Mouse (Mus musculus) T-helper 17 cell (primary cell): ENCODE results near the gene Rassf6.

Experiments used
- in situ Hi-C, 2 experiments: fragments of 300-600 bp; cut with MboI, MseI; formaldehyde crosslinking; loops; 1 replicate in 1 of 2; 2 replicates in 1 of 2; pipeline ENCODE4 v1.15.1; 2025; ENCODE audit warnings: high pct_unique_total_duplicates in 2 of 2

Rassf6 gene

GRCm38 (mm10) chr5:90624708-90625425 lies 15.6 kb downstream of the Rassf6 start:
- in situ Hi-C loops = no loop called here

DNA sequence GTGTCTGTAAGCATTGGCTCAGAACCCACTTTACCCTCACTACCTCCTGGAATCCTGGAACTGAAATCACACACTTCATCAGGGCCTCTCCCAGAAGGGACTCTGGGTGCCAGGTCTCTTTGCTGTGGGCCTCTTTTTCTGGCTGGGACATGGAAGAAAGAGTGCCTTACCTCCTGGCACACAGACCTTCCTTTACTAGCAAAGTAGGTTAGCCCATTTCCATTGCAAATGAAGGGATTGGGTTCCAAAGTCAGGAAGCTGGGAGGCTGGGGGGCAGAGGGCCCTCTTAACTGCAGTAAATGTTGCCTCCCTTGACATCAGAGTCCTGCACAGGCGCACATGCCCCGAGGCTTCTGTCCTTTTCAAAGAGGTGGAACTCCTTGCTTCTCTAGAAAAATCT lies 17.2 kb downstream of the Rassf6 start:
- in situ Hi-C loops = no loop called here

GRCm38 (mm10) chr5:90621726-90622125 lies 18.7 kb downstream of the Rassf6 start:
- in situ Hi-C loops = no loop called here

DNA sequence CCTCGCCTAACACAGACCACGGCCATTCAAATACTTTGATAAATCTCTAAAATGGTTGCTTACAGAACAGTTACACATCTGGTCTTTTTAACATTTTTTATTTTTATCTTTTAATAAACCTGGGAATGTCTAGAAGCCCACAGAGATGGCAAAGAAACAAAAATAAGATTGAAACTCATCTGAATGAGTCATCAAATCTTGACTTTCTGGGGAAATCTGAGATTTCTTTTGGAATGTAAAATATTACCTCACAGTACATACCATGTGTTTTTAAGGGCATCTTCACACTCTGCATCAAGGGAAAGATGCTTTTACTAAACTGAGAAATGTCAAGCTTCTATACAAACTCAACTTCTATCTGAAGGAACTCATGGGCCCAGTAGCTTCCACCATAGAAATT lies 19.1 kb downstream of the Rassf6 start:
- in situ Hi-C loops = no loop called here

- in situ Hi-C loops = no loop called here
These were observed 22.6 kb downstream of the Rassf6 start for GRCm38 (mm10) chr5:90617859-90618258.

GRCm38 (mm10) chr5:90612751-90613150 lies 27.7 kb downstream of the Rassf6 start:
- in situ Hi-C loops = loop anchor here in 1 of 2 experiments (5.0 kb wide), 1 partner anchor 40 kb away; no protein-coding TSS in a partner anchor

DNA sequence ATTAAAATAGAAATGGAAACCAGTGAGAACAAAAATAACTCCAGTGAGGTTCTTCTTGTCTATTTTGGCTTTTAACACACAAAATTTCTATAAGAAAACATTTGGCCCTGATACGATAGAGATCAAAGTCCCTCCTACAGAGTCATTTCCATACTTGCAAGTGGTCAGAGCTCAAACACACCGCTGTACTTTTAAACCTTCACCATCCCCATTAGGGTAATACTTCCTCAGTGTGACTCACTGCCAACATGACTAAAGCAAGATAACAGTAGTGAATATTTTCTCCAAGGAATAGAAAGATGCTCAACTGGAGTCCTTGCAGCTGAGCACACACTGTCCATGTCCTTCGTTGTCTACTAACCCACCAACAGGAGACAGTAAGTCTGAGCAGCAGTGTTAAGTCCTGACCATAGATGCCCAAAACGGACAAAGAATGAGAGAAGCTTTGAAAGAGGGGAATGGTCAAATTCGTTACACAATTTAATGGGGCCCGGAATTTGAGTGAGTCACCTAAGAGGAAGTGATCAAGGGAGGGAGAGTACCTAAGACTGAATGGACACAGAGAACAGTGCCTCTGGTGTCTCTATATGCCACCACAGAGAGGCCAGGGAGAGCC lies 28.4 kb downstream of the Rassf6 start:
- in situ Hi-C loops = loop anchor here in 1 of 2 experiments (5.0 kb wide), 1 partner anchor 40 kb away; no protein-coding TSS in a partner anchor

DNA sequence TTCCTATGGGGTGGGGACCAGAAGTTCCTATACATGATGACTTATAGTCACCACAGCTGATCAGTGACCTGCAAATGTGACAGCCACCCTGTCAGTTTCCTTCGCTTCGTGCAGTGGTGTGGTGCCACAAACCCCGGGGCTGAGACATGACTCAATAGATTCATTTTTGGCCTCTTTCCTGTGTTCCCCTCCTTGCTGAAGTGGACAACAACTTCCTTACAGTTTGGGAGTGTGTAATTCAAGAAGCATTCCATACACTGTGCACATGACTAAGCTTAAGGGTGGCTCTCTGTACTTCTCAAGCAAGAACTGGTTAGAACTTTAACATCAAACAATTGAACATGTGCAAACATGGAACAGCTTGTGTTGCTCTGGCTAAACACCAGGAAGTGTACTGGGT lies 29.1 kb downstream of the Rassf6 start:
- in situ Hi-C loops = loop anchor here in 1 of 2 experiments (5.0 kb wide), 1 partner anchor 41 kb away; no protein-coding TSS in a partner anchor

DNA sequence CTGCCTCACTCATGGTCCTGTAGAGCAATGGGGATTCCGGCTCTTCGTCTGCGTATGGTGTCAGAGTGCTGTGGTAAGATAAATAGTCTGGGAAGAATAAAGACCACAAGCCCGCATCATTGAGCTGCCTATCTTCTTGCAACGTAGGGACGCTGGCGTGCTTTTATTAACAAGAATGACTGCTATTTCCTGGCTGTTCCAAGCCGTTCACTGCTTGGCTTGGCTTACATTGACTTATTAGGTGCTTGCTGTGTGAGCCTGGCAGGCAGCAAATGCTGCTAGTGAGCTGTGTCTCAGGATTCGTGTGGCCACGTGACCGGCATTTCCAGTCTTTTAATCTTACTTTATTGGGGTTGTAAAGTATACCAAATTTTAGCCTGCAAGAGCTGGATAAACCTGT lies 31.6 kb downstream of the Rassf6 start:
- in situ Hi-C loops = no loop called here

DNA sequence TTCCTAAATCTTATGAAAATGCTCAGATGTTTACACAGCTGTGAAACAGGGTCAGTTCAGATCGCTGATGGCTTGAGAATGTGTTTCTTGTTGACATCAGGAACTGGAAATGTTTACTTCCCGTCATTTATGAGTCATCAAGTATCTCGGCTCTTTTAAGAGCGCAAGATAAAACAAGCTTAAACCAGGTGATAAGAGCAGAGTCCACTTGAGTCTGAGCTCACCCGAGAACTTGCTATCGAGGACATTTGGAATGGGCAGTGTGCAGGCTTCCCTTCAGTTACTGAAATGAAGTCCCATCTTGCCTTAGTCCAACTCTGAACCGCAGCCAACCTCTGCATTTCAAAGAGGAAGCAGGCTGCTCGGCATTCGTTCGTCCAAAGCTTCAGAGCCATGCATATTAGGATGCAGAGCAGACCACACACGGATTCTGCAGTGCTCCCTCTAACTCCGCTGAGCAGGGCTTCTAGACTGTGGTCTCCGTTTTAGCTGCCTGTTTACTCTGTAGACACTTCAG lies 37.0 kb downstream of the Rassf6 start:
- in situ Hi-C loops = no loop called here

- in situ Hi-C loops = no loop called here
These were observed 39.0 kb downstream of the Rassf6 start for GRCm38 (mm10) chr5:90601469-90601868.

DNA sequence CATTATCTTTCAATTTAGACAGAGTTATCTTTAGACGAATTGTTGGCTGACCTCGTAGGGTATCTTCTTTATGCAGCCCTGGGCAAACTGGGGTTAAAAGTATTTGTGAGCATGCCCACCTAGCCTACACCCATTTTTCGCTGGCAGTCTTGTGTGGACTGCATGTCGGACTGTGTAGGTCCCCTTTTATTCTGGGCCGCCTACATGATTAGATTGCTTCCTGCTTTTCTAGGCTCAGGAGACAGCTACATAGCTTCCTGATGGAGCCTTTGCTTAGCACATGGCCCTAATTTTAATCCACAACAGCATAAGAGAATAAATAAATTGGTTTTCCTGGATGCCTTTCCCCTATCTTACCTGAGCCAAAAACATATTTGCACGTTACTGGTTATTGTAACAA lies 44.3 kb downstream of the Rassf6 start:
- in situ Hi-C loops = loop anchor here in 1 of 2 experiments (5.0 kb wide), 1 partner anchor 56 kb away; no protein-coding TSS in a partner anchor

DNA sequence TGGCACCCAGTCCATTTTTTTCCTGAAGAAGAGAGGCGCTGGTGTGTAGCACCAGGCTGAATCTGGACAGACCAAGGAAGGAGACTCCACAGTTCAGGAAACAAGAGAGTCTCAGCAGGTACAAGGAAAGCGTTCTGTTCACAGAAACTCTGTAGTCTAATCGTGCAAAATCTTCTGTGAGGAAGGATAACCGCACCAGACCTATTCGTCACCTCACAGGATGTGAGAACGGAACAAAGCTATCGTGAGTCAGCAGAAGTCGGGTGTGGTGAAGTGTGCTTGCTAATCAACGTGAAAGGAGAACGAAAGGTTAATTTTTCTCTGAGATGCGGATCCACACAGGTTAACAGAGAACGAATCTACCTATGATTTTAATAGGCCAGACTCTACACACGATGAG lies 45.5 kb downstream of the Rassf6 start:
- in situ Hi-C loops = loop anchor here in 1 of 2 experiments (5.0 kb wide), 1 partner anchor 57 kb away; no protein-coding TSS in a partner anchor

GRCm38 (mm10) chr5:90591936-90592335 lies 48.5 kb downstream of the Rassf6 start:
- in situ Hi-C loops = no loop called here

GRCm38 (mm10) chr5:90590676-90591075 lies 49.8 kb downstream of the Rassf6 start:
- in situ Hi-C loops = no loop called here

DNA sequence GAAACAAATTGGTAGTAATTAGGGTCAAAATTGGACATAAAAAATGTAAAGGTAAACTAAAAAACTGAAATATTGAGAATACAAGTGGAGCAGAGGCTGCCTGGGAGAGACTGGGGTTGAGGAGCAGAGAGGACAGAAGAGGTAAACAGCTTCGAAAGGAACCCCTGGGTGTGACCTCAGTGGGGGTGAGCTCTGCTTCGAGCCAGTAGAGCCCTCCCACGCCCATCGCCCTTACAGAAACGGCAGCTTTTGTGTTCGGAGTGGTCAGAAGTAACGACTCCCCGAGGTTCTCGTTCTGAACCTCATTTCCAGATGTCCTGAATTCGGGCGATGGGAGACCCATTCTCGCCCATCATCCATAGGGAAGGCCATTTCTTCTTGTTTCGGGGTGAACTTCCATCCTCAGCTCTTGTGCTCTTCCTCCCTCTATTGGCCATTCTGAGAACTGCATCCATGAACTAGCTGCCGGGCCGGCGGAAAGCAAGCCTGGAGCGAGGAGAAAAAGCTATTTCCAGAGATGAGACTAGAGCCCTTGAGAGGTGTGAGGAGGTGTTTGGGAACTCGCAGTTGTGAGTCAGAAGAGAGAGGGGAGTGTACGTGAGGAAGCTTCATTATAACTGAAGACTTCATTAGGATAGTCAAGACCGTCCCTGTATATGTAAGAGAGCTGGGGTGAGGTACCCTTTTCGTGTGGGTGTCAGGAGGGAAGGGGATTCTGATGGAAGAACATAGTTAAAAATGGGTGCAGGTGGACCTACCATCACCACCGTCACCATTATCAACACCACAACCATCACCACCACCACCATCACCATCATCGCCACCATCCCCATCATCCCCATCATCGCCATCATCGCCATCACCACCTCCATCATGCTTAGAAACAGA lies 51.5 kb downstream of the Rassf6 start:
- in situ Hi-C loops = loop anchor here in 1 of 2 experiments (10.0 kb wide), 1 partner anchor 384 kb away; no protein-coding TSS in a partner anchor

GRCm38 (mm10) chr5:90588104-90588503 lies 52.4 kb downstream of the Rassf6 start:
- in situ Hi-C loops = loop anchor here in 1 of 2 experiments (10.0 kb wide), 1 partner anchor 383 kb away; no protein-coding TSS in a partner anchor

GRCm38 (mm10) chr5:90586511-90586910 lies 53.9 kb downstream of the Rassf6 start:
- in situ Hi-C loops = loop anchor here in 1 of 2 experiments (10.0 kb wide), 1 partner anchor 382 kb away; no protein-coding TSS in a partner anchor

GRCm38 (mm10) chr5:90584799-90585198 lies 55.7 kb downstream of the Rassf6 start:
- in situ Hi-C loops = loop anchor here in 1 of 2 experiments (10.0 kb wide), 1 partner anchor 380 kb away; no protein-coding TSS in a partner anchor

DNA sequence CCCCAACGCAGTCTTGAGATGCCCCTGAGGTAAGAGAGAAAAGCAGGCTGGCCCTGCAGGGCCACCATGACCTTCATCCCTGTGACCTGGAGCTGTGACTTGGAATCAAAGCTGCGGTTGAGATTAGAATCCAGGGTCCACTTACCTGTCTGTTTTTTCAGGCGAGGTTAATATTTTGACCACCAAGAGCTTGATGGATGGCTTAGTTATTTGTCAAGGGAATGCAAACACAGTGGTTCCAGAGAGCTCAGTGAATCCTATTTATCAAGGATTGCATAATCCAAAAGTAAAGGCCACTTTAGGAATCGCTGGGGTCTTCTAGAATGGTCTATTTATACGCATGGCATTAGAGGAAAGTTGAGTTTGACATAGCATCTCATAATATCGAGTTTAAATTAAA lies 58.3 kb downstream of the Rassf6 start:
- in situ Hi-C loops = loop anchor here in 1 of 2 experiments (10.0 kb wide), 1 partner anchor 377 kb away; no protein-coding TSS in a partner anchor

GRCm38 (mm10) chr5:90579556-90579955 lies 60.9 kb downstream of the Rassf6 start:
- in situ Hi-C loops = loop anchor here in 1 of 2 experiments (10.0 kb wide), 1 partner anchor 1195 kb away; no protein-coding TSS in a partner anchor
